Mouse (Mus musculus): ENCODE results near the gene Wbp2nl.
"Not testable (repeated sequence)": the region's sequence is repeated elsewhere in the genome, so short reads cannot be mapped to it uniquely, and the experiment has no call there.

Gene Wbp2nl

GRCm38 (mm10) chr15:82348258-82348998 is 49.7 kb downstream of the Wbp2nl start:
- DNase-seq (ENCODE audit: low read depth), result peak; percentile 56

- no peak for DNase-seq (ENCODE audit: low read depth)
These were observed 50.2 kb downstream of the Wbp2nl start for GRCm38 (mm10) chr15:82348999-82349341.

GRCm38 (mm10) chr15:82350349-82350748 is 51.6 kb downstream of the Wbp2nl start:
- DNase-seq (ENCODE audit: low read depth), result no peak

- DNase-seq (ENCODE audit: low read depth), result peak; percentile 55
These were observed 52.7 kb downstream of the Wbp2nl start for GRCm38 (mm10) chr15:82351480-82351879.

- peak; percentile 20 for DNase-seq (ENCODE audit: low read depth)
These were observed 54.5 kb downstream of the Wbp2nl start for GRCm38 (mm10) chr15:82353078-82353744.

GRCm38 (mm10) chr15:82353745-82354113 is 55.0 kb downstream of the Wbp2nl start:
- no peak for DNase-seq (ENCODE audit: low read depth)

- DNase-seq (ENCODE audit: low read depth), result peak; percentile 99
These were observed 55.6 kb downstream of the Wbp2nl start, which contains the start of gene Ndufa6 for GRCm38 (mm10) chr15:82354126-82354945. Gene Ndufa6, minus strand, starts transcription at chr15:82354322.

GRCm38 (mm10) chr15:82358431-82359260 is 59.9 kb downstream of the Wbp2nl start:
- DNase-seq (ENCODE audit: low read depth), result no peak

GRCm38 (mm10) chr15:82361459-82362018 is 62.8 kb downstream of the Wbp2nl start:
- peak; percentile 64 for DNase-seq (ENCODE audit: low read depth)

- DNase-seq (ENCODE audit: low read depth), result no peak
These were observed 63.5 kb downstream of the Wbp2nl start for GRCm38 (mm10) chr15:82362234-82362633.

GRCm38 (mm10) chr15:82363801-82364200 is 65.0 kb downstream of the Wbp2nl start:
- DNase-seq (ENCODE audit: low read depth), result not testable (repeated sequence)
